Mouse (Mus musculus): ENCODE data around the gene Ptcd1.
"Not testable (repeated sequence)": the region's sequence is repeated elsewhere in the genome, so short reads cannot be mapped to it uniquely, and the experiment has no call there.

Ptcd1 gene

GRCm38 (mm10) chr5:145164710-145165109, 2.2 kb downstream of the Ptcd1 start:
- DNase-seq (ENCODE audit: low spot score), result no peak

- no peak for DNase-seq (ENCODE audit: low spot score)
Observed at GRCm38 (mm10) chr5:145161361-145161760, 5.5 kb downstream of the Ptcd1 start.

- DNase-seq (ENCODE audit: low spot score), result no peak
Observed at GRCm38 (mm10) chr5:145152690-145153089, 14.2 kb downstream of the Ptcd1 start.

- no peak for DNase-seq (ENCODE audit: low spot score)
Observed at GRCm38 (mm10) chr5:145149294-145149693, 17.6 kb downstream of the Ptcd1 start.

- DNase-seq (ENCODE audit: low spot score), result no peak
Observed at GRCm38 (mm10) chr5:145147748-145148147, 19.2 kb downstream of the Ptcd1 start.

- no peak for DNase-seq (ENCODE audit: low spot score)
Observed at GRCm38 (mm10) chr5:145140611-145141010, 26.3 kb downstream of the Ptcd1 start.

GRCm38 (mm10) chr5:145139571-145140519, 27.1 kb downstream of the Ptcd1 start, which contains the start of the genes Pdap1 and Bud31:
Gene Pdap1 (minus strand): TSS chr5:145140238.
Gene Bud31 (plus strand): TSS chr5:145140362.
- peak; percentile 96 for DNase-seq (ENCODE audit: low spot score)

GRCm38 (mm10) chr5:145138836-145139235, 28.1 kb downstream of the Ptcd1 start:
- DNase-seq (ENCODE audit: low spot score), result no peak

- DNase-seq (ENCODE audit: low spot score), result not testable (repeated sequence)
Observed at GRCm38 (mm10) chr5:145133275-145133674, 33.6 kb downstream of the Ptcd1 start.

GRCm38 (mm10) chr5:145130995-145131394, 35.9 kb downstream of the Ptcd1 start:
- no peak for DNase-seq (ENCODE audit: low spot score)

- DNase-seq (ENCODE audit: low spot score), result peak; percentile 63
Observed at GRCm38 (mm10) chr5:145130191-145130590, 36.7 kb downstream of the Ptcd1 start.

- DNase-seq (ENCODE audit: low spot score), result not testable (repeated sequence)
Observed at GRCm38 (mm10) chr5:145129773-145130172, 37.1 kb downstream of the Ptcd1 start.

GRCm38 (mm10) chr5:145129124-145129523, 37.8 kb downstream of the Ptcd1 start:
- DNase-seq (ENCODE audit: low spot score), result no peak

GRCm38 (mm10) chr5:145126580-145126979, 40.3 kb downstream of the Ptcd1 start:
- DNase-seq (ENCODE audit: low spot score), result no peak

- no peak for DNase-seq (ENCODE audit: low spot score)
Observed at GRCm38 (mm10) chr5:145123396-145123795, 43.5 kb downstream of the Ptcd1 start.

GRCm38 (mm10) chr5:145120921-145121320, 46.0 kb downstream of the Ptcd1 start:
- no peak for DNase-seq (ENCODE audit: low spot score)

- no peak for DNase-seq (ENCODE audit: low spot score)
Observed at GRCm38 (mm10) chr5:145119385-145119784, 47.5 kb downstream of the Ptcd1 start.

- no peak for DNase-seq (ENCODE audit: low spot score)
Observed at GRCm38 (mm10) chr5:145118461-145118860, 48.4 kb downstream of the Ptcd1 start.

GRCm38 (mm10) chr5:145118005-145118404, 48.9 kb downstream of the Ptcd1 start:
- no peak for DNase-seq (ENCODE audit: low spot score)

- DNase-seq (ENCODE audit: low spot score), result peak; percentile 63
Observed at GRCm38 (mm10) chr5:145116916-145117315, 50.0 kb downstream of the Ptcd1 start.

GRCm38 (mm10) chr5:145116316-145116715, 50.6 kb downstream of the Ptcd1 start:
- DNase-seq (ENCODE audit: low spot score), result no peak

GRCm38 (mm10) chr5:145115736-145116135, 51.2 kb downstream of the Ptcd1 start:
- no peak for DNase-seq (ENCODE audit: low spot score)

All from layer of hippocampus, adult 11-12 months (tissue).